Mouse (Mus musculus) adipocyte (in vitro differentiated cells): ENCODE data around the gene Cd44.
A peak's percentile ranks its signal among the peaks of the same experiment; 100 is the strongest.

Experiments
- DNase-seq: peaks from one replicate; pipeline ENCODE4 v3.0.0-alpha.2; 2016; ENCODE audit warnings: low spot score

The Cd44 gene

GRCm38 (mm10) chr2:102868444-102868843, 33.0 kb downstream of the Cd44 start:
- no peak for DNase-seq

DNA sequence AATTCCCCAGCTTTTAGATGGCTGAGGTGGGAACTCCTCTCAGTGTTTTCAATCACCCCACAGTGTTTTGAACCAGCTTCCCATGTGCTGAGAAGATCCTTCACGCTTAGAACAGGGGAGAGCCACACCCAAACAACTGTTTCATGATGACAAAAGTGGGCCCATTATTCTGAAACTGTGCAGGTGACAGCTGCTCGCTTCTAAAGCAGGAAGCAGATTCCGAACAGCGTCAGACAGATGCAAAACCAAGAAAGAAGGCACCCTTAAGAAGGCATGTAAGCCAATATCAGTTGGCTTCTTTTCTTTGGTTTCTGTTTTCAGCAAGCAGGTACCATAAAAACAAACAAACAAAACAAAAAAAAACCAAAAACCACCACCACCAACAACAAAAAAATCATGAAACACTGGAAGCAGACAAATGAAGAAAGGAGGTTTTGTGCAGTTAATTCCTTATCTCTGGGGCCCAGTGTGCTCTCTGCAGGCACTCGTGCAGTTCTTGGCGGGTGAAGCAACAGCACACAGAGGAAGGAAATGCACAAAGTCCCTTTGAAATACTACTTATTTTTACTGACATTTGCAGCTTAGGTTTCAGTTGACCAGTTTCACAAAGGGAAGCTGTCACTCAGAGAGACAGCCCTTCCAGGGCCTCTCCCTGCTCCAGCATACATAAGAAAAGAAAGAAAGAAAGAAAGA, 33.9 kb downstream of the Cd44 start:
- peak; percentile 32 for DNase-seq

DNA sequence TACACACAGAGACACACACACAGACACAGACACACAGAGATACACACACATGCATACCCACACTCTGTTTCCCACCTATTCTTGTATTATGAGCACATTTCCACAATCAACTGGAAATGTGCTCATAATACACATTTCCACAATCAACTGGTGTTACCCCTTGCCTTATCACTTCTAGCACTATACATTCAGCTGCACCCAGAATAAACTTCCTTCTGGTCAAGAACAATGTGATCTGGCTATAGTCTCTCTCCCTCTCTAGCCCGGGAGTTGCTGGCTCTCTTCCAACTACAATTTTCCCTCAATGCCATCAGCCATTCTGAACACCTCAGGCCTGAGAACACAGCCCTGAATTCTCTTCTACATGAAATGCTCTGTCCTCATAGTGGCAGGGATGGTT, 34.9 kb downstream of the Cd44 start:
- DNase-seq = no peak

- no peak for DNase-seq
These were observed 36.1 kb downstream of the Cd44 start for GRCm38 (mm10) chr2:102865354-102865752.

- no peak for DNase-seq
These were observed 36.6 kb downstream of the Cd44 start for GRCm38 (mm10) chr2:102864695-102865353.

DNA sequence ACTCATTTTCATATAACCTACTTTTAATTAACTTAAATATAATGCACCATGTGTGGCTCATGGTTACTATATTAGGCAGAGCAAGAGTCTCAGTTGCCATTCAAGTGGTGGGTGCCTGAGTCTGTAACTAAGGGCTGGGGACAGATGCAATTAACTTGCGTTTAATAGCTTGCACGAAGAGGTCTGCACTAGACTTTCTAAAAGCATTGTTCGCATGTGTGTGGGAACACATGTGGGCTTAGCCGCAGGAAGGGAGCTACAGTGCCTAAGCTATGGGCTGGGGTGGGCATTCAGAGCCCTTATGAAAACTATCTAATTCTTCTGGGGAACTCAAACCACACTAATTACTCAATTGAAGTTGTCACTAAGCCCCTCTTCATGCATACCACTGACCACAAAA, 37.4 kb downstream of the Cd44 start:
- no peak for DNase-seq

DNA sequence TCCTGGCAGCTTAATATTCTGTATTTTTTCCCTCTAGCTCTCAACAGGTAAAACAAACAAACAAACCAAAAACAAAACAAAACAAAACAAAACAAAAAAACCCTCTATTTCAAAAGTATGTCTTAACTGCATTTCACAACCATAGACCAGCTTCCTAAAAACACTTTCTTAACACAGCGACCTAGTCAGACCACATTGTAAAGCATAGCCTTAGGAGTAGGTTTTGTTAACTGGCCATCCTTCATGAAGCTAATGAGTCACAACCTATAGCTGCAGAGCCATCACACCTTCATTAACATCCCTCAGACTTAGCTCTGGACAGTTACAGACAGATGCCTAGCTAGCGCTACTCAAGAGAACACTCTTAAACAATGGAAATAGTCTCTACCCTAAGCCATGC, 37.9 kb downstream of the Cd44 start:
- no peak for DNase-seq

DNA sequence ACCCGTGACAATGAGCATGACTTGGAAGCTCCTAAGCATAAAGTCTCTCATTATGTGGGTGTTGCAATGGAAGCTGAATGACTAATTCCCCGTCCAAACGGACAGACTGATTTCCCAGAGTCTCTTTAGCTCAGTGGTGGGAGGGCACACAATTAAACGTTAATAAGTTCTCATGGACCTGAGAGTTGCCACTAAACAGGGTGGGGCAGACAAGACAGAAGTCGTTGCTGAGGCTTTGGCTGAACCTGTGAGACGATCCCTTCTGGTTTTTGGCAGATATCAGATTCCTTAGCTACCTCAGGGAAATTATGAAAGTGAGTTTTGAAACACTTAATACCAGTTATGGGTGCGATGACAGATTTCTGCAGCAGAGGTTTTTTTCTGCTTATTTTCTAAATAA, 38.8 kb downstream of the Cd44 start:
- DNase-seq = no peak

DNA sequence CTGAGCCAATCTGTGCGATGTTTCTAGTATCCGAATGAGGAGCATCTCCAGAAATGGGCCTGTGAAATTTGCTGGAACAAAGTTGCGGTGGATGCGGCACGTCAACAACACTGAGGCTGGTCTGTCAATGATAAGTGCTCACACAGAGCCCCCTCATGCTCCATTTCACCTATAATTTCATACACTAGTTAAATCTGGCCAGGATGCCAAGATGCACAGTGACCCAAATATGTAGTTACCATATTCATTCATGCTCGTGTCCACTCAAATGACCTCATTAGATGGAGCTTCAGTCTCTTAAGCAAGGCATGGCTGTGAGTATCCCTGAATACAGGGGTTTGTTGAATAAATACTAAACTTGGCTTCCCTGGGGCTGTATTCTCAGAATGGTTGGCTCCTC, 43.2 kb downstream of the Cd44 start:
- DNase-seq = no peak

GRCm38 (mm10) chr2:102853297-102853696, 48.2 kb downstream of the Cd44 start:
- no peak for DNase-seq

GRCm38 (mm10) chr2:102851936-102852477, 49.5 kb downstream of the Cd44 start:
- peak; percentile 55 for DNase-seq

DNA sequence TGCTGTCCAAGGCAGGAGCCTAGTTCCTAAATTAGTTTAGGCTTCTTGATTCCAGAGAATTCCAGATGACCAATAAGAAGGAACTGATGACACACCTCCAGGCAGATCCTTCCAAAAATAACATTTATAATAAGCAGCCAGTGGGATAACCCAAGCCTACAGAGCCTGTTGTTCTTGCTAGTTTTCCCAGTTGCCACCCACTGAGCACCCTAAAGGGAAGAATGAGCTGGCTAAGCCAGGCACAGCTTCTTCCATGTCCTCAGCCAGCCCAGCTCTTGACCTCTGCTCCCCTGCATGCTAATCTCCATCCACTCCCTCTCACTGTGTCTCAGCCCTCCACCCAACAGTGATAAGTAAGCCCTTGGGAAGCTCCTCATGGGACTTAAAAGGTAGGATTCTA, 51.4 kb downstream of the Cd44 start:
- peak; percentile 25 for DNase-seq

DNA sequence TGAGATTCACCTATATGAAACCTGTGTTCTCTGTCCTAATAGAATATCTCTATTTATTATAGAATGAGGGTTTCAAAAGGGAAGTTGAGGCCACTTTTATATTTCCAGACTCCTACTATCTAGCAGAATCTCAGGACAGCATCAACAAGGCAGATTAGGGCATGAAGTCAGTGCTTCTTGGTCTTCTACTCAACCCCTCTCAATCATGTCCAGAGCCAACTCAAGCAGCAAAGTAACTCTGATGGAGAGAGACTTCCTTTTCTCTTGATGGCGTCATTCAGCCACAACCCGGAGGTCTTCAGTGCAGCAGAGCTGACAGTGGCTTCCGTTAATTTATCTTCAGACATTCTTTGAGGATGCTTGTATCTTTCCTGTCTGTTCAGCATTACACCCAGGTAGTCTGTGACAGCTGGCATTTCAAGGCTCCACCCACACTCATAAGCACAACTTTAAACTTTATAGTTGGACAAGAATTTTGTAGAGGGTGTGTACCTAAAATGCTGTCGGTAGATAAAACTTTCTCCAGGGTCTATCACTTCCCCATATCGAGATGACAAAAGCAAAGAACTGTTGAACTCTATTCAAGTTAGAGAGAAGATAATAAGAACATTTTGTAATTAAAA, 52.5 kb downstream of the Cd44 start:
- no peak for DNase-seq

- DNase-seq = no peak
These were observed 60.2 kb downstream of the Cd44 start for GRCm38 (mm10) chr2:102841231-102841630.

DNA sequence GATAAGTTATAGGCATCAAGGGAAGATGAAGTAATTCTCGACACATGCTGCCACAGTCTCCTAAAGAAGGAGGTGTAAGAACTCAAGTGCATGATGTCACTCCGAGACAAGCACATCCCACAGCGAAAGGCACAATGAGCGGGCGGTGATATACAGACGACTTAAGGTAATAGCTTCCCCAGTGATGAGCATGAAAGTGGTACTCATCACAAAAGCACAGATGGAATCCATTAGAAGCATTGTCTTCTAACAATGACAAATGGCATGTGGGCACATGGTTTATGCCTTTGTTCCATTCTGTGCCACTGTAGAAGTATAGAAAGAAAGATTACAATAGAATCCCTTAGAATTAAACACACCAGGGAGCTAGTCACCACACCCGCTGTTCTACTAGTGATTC, 63.3 kb downstream of the Cd44 start:
- no peak for DNase-seq

- DNase-seq = no peak
These were observed 69.9 kb downstream of the Cd44 start for GRCm38 (mm10) chr2:102831547-102831946.

- no peak for DNase-seq
These were observed 72.3 kb downstream of the Cd44 start for GRCm38 (mm10) chr2:102829201-102829600.

GRCm38 (mm10) chr2:102828381-102828780, 73.1 kb downstream of the Cd44 start:
- no peak for DNase-seq

DNA sequence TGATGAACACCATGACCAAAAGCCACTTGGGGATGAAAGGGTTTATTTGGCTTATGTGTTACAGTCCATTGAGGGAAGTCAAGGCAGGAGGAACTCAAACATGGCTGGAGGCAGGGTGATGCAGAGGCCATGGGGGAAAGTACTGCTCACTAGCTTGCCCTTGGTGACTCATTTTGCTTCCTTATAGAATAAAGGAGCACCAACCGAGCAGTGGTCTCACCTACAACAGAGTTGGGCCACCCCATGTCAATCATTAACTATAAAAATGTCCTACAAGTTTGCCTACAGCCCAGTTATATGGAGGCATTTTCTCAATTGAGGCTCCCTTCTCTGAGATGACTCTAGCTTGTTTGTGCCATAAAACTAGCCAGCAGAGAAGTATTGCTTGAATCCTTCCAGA, 73.6 kb downstream of the Cd44 start:
- no peak for DNase-seq

DNA sequence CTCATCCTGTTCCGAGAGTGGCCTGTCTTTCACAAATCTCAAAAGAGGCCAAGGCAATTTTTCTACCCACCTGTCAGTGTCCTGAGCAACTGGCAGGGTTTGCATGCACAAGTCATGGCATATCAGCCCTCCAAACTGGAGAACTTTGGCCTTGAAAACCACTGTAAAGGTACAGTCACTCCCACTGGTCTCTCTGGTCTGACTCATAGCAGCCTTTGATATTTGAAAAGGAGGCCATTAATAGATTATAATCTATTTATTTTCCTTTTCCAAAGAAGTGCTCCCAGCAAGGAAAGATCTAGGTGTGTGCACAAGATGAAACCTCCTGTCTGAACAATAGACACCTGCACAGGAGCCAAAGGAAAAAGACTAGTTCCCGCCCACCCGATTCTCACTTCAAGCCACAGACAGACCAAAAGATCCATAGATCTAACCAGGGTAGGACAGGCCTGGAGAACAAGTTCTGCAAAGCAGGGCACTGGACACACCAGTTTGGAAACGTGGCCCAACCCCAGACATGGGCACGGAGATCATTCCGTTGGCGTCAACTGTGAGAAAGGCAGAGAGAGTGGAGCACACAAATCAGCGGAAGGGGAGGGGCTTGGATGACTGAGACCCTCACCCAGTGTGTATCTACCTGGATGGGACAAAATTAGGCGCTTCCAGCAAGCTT, 75.4 kb downstream of the Cd44 start:
- no peak for DNase-seq

DNA sequence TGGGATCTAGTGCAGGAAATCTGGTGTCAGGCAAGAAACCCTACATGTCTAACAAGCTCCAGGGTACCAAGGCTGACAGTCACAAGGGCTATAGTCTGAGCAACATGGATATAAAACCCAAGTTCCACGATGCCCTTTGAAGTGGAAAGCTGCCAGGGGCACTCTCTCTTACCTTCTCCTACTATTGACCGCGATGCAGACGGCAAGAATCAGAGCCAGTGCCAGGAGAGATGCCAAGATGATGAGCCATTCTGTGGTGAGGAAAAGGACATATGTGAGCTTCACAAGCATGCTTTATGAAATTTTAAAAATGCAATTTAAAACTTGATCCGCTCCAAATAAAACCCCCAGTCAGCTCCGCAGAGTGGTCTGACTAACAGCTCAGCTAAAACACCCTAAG, 79.4 kb downstream of the Cd44 start:
- DNase-seq = no peak

GRCm38 (mm10) chr2:102820790-102821189, 80.7 kb downstream of the Cd44 start:
- DNase-seq = no peak
